Mouse (Mus musculus) hindbrain, embryonic 16.5 days (tissue): ENCODE data around the gene Gjb3. TPM values are rescaled to one million over a fixed set of nuclear protein-coding genes. Genes with fewer than 3 reads are reported as not detected.
A peak's percentile ranks its signal among the peaks of the same experiment; 100 is the strongest.

ENCODE experiments used
- ATAC-seq: fragments of 200-750 bp; cut with Nextera tagmentation; 2 replicates; pipeline ENCODE4 v1.8.0; 2017; ENCODE audit warnings: moderate TSS enrichment, moderate library complexity
- H3K27ac ChIP-seq: fragments of 300-500 bp; sonication (generic); 2 replicates; pipeline ENCODE4 v1.5.1; 2014; ENCODE audit warnings: low read depth, mild to moderate bottlenecking, control low read depth, low read length, moderate library complexity
- H3K27me3 ChIP-seq: fragments of 300-500 bp; sonication (generic); replicated peaks from 2 replicates; pipeline ENCODE4 v1.6.1; 2014; ENCODE audit warnings: low read length; ENCODE audit not compliant: control insufficient read depth, insufficient read depth
- H3K36me3 ChIP-seq: fragments of 300-500 bp; sonication (generic); 2 replicates; pipeline ENCODE4 v1.6.1; 2014; ENCODE audit warnings: mild to moderate bottlenecking, low read length, moderate library complexity, mixed read lengths; ENCODE audit not compliant: control insufficient read depth, insufficient read depth
- H3K4me1 ChIP-seq: fragments of 300-500 bp; sonication (generic); 2 replicates; pipeline ENCODE4 v1.6.1; 2014; ENCODE audit warnings: low read depth, low read length; ENCODE audit not compliant: control insufficient read depth, insufficient read depth
- H3K4me2 ChIP-seq: fragments of 300-500 bp; sonication (generic); 2 replicates; pipeline ENCODE4 v1.6.1; 2014; ENCODE audit warnings: mild to moderate bottlenecking, low read length, control low read depth, moderate library complexity
- H3K4me3 ChIP-seq: fragments of 300-500 bp; sonication (generic); 2 replicates; pipeline ENCODE4 v1.5.1; 2014; ENCODE audit warnings: mild to moderate bottlenecking, low read length, control low read depth, moderate library complexity
- H3K9ac ChIP-seq: fragments of 300-500 bp; sonication (generic); 2 replicates; pipeline ENCODE4 v1.6.1; 2014; ENCODE audit warnings: low read depth, mild to moderate bottlenecking, control low read depth, low read length, moderate library complexity
- H3K9me3 ChIP-seq: fragments of 300-500 bp; sonication (generic); 2 replicates; pipeline ENCODE4 v1.6.1; 2014; ENCODE audit warnings: mild to moderate bottlenecking, low read length, moderate library complexity; ENCODE audit not compliant: control insufficient read depth
- WGBS: fragments of 180-500 bp; shearing (Covaris S2); extraction: QIAGEN DNeasy Blood & Tissue Kit; methylation state at CpG from one replicate; pipeline ENCODE4 v1.1.7; 2014; 5-methylcytosine and 5-hydroxymethylcytosine counted together
- polyA plus RNA-seq: library from polyadenylated mRNA; unstranded; fragments of >200 nt; fragmentation: Nextera tagmentation; extraction: Ambion mirVana; gene quantifications from 2 replicates; pipeline ENCODE4 v1.2.1, GENCODE M21; 2015

The Gjb3 gene
- polyA plus RNA-seq, 1 experiment from 2014 or later, result 0.15 TPM

DNA sequence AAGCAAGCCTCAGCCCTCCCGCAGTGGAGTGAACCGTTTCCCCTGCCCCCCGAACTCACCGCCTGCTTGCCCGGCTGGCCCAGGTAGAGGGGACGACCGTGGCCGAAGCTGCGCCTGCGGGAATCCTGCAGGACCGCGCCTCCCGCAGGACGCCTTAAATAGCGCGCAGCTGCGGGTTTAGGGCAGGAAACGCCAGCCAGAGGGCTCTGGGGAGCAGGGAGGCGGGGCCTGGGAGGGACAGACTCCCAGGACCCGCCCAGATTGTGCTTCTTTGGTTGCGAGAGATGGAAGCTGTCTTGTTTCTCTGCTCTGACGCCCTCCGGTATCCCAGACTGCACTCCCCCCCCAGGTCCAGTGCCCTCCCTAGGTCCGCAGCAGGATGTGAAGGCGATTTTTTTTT is 16.8 kb downstream of the Gjb3 start, which contains the start of gene Gja4:
Gene Gja4, minus strand, starts transcription at position 179 of the 400 bp plus-strand sequence.
- 0% methylated on average over 23 of the region's 25 CpGs for WGBS
- Histone ChIP-seq H3K4me2 (peak within 1 kb of the TSS; percentile 81), H3K4me3 (peak within 1 kb of the TSS; percentile 49), H3K9me3 (no peaks in the 10 kb centered on the region), H3K9ac (peak within 1 kb of the TSS; percentile 71), H3K4me1 (peaks cover 6% of the 10 kb centered on the region), H3K36me3 (no peaks in the 10 kb centered on the region), H3K27ac (peak within 1 kb of the TSS; percentile 2; the same call in 1 of the 2 replicates), H3K27me3 (0 out of 2 replicates have a peak, but pooled peaks cover 2% of the 10 kb centered on the region)
- peak; percentile 89 for ATAC-seq

DNA sequence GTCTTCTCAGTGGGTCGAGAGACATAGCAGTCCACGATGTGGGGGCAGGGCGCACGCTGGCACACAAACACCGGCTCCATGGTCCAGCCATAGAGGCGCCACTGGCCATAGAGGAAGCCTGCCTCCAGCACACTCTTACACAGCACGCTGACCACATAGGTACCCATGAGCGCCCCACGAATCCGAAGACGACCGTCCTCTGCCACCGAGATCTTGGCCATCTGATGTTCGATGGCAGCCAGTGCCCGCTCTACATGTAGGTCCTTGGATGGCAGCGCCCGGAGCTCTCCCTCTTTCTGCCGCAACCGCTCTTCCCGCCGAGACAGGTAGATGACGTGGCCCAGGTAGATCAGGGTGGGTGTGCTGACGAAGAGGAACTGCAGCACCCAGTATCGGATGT is 18.3 kb downstream of the Gjb3 start:
- Histone ChIP-seq H3K4me1 (peaks cover 6% of the 10 kb centered on the region), H3K27ac (no peak overlapping the region), H3K4me3 (0 out of 2 replicates have a peak overlapping the region, but pooled peaks have one; percentile 9), H3K4me2 (no peak overlapping the region), H3K27me3 (0 out of 2 replicates have a peak, but pooled peaks cover 2% of the 10 kb centered on the region), H3K9me3 (no peaks in the 10 kb centered on the region), H3K36me3 (no peaks in the 10 kb centered on the region), H3K9ac (no peak overlapping the region)
- ATAC-seq, result no peak
- 69% methylated on average over 24 of the region's 24 CpGs for WGBS

DNA sequence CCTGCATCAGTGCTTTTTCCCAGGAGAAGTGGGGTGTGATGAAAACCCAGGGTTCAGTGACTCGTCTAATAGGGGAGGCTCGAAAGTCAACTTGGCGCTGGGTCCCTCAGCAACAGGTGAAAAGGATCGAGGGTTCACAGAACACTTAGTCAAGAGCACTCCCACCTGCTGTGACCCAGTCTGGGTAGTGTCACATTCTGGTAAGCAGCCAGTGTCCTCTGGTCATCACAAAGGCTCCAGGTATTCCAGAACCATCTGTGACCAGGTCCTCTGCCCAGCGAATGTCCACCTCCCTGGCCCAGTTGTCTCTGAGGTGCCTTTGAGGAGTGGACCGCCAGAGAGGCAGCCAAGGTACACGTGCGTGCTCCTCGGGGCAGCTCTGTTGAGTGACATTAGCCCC is 19.1 kb downstream of the Gjb3 start:
- Histone ChIP-seq H3K9me3 (no peaks in the 10 kb centered on the region), H3K36me3 (no peaks in the 10 kb centered on the region), H3K27me3 (0 out of 2 replicates have a peak, but pooled peaks cover 2% of the 10 kb centered on the region), H3K4me3 (no peak overlapping the region), H3K4me2 (no peak overlapping the region; the same call in none of the 2 replicates), H3K4me1 (peaks cover 6% of the 10 kb centered on the region), H3K27ac (no peak overlapping the region), H3K9ac (no peak overlapping the region)
- ATAC-seq, result no peak
- 66% methylated on average over 9 of the region's 9 CpGs for WGBS

DNA sequence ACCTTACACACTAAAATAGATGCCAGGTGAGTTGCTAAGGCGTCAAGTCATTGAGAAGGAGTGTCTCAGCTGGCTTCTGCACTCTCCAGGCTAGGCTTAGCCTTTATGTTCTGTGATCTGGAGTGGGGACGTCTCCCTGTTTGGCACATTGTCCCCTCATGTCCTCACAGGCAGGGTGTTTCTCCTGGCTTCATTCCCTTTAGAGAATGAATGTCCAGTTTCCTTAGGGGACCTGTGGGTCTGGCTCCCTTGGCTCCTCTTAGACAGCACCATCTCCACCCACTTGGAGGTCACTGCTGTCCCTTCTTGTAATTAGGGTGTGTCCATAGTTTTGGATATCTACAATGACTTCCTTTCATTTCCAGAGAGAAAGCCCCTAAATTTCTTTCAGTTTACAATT is 23.7 kb downstream of the Gjb3 start:
- H3K4me2 ChIP-seq, result no peak overlapping the region
- H3K27ac ChIP-seq, result no peak overlapping the region
- 62% methylated on average over 2 of the region's 2 CpGs for WGBS
- H3K4me1 ChIP-seq, result no peaks in the 10 kb centered on the region
- H3K9me3 ChIP-seq, result no peaks in the 10 kb centered on the region
- no peak for ATAC-seq
- H3K27me3 ChIP-seq, result no peaks in the 10 kb centered on the region
- no peak overlapping the region for H3K4me3 ChIP-seq
- H3K9ac ChIP-seq, result no peak overlapping the region
- H3K36me3 ChIP-seq, result no peaks in the 10 kb centered on the region

DNA sequence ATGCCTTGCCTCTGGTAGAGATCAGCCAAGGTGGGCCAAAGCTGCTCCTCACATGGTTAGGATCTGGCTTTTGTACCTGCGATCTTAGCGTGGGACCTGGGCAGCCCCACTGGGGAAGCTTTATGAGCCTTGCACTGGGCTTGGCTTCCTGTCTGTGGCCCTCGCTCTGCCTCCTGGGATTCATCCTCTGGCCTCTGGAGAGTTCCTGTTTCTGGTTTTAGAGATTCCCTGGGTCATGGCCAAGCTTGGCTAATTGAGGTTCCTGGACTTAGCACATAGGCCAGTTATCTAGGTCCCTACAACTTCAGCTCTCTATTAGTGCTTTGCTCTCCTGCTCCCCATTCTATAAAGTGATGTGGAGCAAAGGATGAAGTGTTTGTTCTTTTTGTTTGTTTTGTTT is 26.8 kb downstream of the Gjb3 start:
- no peak for ATAC-seq
- no peak overlapping the region for H3K27ac ChIP-seq

DNA sequence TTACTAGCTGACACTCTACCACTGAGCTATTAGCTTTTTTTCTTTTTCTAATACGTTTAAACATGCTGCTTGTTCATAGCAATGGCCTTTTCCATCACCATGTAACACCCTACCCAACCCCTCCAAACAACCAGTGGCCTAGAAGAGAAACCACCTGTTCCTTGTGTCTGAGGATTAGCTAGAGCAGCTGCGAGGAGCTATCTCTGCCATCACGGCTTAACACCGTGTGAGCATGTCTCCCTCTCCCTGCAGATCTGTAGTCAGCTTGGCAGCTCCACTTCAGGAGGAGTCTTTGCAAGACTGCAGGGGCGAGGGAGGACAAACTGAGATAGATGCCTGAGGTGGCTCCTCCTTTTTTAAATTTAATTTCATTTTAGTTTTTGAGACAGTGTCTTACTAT is 30.1 kb downstream of the Gjb3 start:
- Histone ChIP-seq H3K9me3 (no peaks in the 10 kb centered on the region), H3K27me3 (no peaks in the 10 kb centered on the region), H3K36me3 (no peaks in the 10 kb centered on the region), H3K9ac (no peak overlapping the region), H3K27ac (no peak overlapping the region), H3K4me1 (no peaks in the 10 kb centered on the region), H3K4me2 (no peak overlapping the region), H3K4me3 (no peak overlapping the region)
- ATAC-seq, result no peak
- 73% methylated on average over 5 of the region's 5 CpGs for WGBS

More for the DNA sequence above, 26.8 kb downstream of the Gjb3 start:
- Histone ChIP-seq H3K36me3 (no peaks in the 10 kb centered on the region), H3K9me3 (no peaks in the 10 kb centered on the region), H3K4me2 (no peak overlapping the region), H3K9ac (no peak overlapping the region), H3K27me3 (no peaks in the 10 kb centered on the region), H3K4me1 (no peaks in the 10 kb centered on the region), H3K4me3 (no peak overlapping the region)
- 80% methylated on average over 3 of the region's 3 CpGs for WGBS

DNA sequence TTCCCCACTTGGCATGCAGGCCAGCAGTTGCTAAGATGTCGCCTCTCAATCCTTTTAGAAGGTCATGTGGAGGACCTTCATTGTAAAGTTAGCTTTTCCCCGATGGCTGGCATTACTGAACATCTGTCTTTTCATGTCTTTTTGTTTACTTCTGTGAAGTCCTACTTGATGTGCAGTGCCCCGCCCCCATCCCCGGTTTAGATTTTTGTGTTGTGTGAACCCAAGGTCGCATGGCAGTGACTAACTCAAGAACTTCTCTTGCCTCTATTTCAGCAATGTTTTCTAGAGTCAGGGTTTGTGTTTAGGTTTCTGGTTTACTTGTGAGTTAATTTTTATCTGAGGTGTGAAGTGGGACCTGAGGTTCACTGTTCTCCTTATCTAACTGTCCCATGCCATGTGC is 38.0 kb downstream of the Gjb3 start:
- Histone ChIP-seq H3K4me3 (no peak overlapping the region), H3K36me3 (no peaks in the 10 kb centered on the region), H3K27ac (no peak overlapping the region), H3K27me3 (no peaks in the 10 kb centered on the region), H3K9me3 (no peaks in the 10 kb centered on the region), H3K4me1 (no peaks in the 10 kb centered on the region), H3K4me2 (no peak overlapping the region), H3K9ac (no peak overlapping the region)
- no peak for ATAC-seq
- WGBS, result 60% methylated on average over 5 of the region's 5 CpGs

DNA sequence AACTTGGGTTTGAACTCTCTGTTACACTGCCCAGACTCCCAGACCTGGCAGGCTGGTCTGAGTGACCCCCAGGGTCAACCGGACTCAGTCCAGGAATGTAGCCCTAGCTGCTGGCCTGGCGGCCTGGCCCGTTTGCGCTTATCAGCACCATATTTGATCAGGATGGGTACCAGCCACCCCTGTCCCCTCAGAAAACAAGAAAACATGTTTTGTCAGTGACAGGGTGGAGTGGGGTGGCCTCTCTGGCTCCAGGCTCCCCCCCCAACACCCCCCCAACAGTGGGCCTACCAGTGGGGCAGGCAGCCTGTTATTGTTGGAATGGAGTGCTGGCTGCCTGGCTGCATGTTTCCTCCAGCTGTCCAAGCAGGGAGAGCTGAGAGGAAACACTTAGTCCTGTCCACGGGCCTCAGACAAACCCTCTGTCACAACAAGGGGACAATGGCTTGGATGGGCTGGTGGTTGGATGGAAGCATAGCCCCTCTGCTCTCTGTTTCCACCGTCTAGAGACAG is 41.5 kb downstream of the Gjb3 start:
- H3K9me3 ChIP-seq, result no peaks in the 10 kb centered on the region
- WGBS, result 87% methylated on average over 6 of the region's 6 CpGs
- H3K4me2 ChIP-seq, result no peak overlapping the region
- H3K9ac ChIP-seq, result no peak overlapping the region
- H3K27ac ChIP-seq, result no peak overlapping the region
- no peak overlapping the region for H3K4me3 ChIP-seq
- no peaks in the 10 kb centered on the region for H3K27me3 ChIP-seq
- no peak for ATAC-seq
- H3K4me1 ChIP-seq, result no peaks in the 10 kb centered on the region
- no peaks in the 10 kb centered on the region for H3K36me3 ChIP-seq

DNA sequence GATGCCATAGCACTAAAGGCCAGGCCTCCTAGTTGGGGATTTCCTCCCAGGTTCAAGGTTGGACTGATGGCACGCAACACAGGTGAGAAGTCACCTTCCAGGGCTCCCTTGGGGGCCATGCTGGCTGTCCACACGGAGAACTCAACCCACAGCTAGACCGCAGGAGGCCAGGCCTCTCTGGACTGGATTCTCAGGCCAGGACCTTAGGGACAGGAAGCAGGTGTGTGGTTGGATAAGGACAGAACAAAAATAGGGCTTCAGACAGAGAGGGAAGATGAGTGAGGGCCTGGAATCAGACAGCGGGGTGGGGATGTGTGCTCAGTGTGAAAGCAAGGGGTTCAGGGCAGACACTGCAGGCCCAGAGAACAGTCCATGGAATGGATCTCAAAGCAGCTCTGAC is 43.7 kb downstream of the Gjb3 start:
- Histone ChIP-seq H3K4me3 (no peak overlapping the region), H3K27me3 (no peaks in the 10 kb centered on the region), H3K9ac (no peak overlapping the region), H3K4me1 (no peaks in the 10 kb centered on the region), H3K9me3 (no peaks in the 10 kb centered on the region), H3K36me3 (no peaks in the 10 kb centered on the region), H3K27ac (no peak overlapping the region), H3K4me2 (no peak overlapping the region)
- no peak for ATAC-seq
- WGBS, result 71% methylated on average over 4 of the region's 4 CpGs

DNA sequence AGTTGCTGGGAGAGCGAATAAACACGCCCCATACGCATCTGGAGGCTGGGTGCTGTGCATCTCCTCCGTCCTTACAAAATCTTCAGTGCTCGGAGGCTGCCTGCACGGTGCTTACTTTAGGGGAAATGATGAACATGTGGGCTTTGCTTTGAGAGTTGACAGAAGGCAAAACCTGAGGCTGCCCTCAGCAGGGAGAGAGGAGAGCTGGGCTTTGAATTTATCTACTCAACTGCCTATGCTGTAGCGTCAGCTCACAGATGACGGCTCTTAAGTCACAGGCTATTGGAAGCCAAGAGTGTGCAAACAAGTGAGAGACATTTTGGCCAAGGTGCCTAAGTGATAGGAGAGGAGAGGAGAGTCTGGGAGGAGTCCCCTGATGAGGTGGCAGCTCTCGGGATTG is 51.4 kb downstream of the Gjb3 start:
- whole genome bisulfite sequencing, result 75% methylated on average over 9 of the region's 9 CpGs
- H3K4me2 ChIP-seq, result no peak overlapping the region
- H3K27me3 ChIP-seq, result no peaks in the 10 kb centered on the region
- H3K9me3 ChIP-seq, result no peaks in the 10 kb centered on the region
- no peak overlapping the region for H3K4me3 ChIP-seq
- no peaks in the 10 kb centered on the region for H3K36me3 ChIP-seq
- H3K9ac ChIP-seq, result no peak overlapping the region
- H3K27ac ChIP-seq, result no peak overlapping the region
- ATAC-seq, result no peak
- H3K4me1 ChIP-seq, result no peaks in the 10 kb centered on the region
